Mouse (Mus musculus): ENCODE data around the gene Bicral. TPM values are rescaled to one million over a fixed set of nuclear protein-coding genes. Genes with fewer than 3 reads are reported as not detected.

The Bicral gene
- total and polyA plus RNA-seq, 3 experiments: 7.4 to 15.7 (median 12.3) TPM

DNA sequence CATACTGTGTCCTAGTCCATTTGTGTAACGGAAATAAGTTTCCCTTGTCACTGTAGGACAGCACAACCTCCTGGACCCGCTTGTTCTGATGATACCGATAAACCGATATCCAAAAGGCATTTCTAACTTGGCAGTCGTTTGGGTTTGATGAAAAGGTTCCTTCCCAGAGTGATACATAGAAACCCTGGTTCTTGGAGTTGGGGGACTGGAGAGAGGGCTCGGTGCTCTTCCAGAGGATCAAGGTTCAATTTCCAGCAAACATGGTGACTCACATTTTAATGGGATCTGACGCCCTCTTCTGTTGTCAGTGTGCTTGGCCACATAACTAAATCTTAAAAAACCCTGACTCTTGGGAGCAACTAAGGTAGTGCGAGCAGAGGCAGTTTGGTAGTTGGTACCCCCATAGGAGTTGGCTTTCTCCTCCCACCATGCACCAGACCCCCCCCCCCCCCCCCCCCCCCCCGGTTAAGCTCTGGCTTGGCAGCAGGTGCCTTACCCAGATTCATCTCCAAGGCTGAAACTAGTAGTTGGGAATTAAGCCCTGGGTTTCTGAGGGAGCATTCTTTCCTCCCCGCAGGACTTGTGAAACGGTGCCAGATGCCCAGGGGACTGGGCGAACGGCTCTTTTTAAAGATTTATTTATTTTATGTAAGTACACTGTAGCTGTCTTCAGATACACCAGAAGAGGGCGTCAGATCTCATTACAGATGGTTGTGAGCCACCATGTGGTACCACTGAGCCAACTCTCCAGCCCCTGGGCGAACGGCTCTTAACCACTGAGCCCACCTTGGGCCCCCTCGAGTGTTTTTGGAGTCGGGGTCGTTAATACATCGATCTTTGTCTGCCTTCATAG lies 84.8 kb downstream of the Bicral start:
- intact Hi-C loops (cut with DNase I): no loop called here
- Histone ChIP-seq H3K9ac (ENCODE audit: low read depth, low read length) (peak overlapping the region; percentile 87), H3K4me3 (peak overlapping the region; percentile 91), H3K27me3 (ENCODE audit: control insufficient read depth, insufficient read depth, low read length) (no peaks in the 10 kb centered on the region), H3K4me1 (ENCODE audit: control insufficient read depth, insufficient read depth, low read length) (peaks cover 2% of the 10 kb centered on the region), H3K79me2 (replicated peaks; ENCODE audit: control insufficient read depth, insufficient read depth, low read length) (no peaks in the 10 kb centered on the region), H3K36me3 (ENCODE audit: control insufficient read depth, insufficient read depth, low read length) (no peaks in the 10 kb centered on the region), H3K27ac (peak overlapping the region; percentile 82)
- 12% methylated on average over 19 of the region's 20 CpGs for WGBS
- TF ChIP-seq CTCF (IDR thresholded peaks at IDR 0.05) (no peak; the same call in 1 of the 2 replicates), POLR2A (IDR thresholded peaks at IDR 0.05; ENCODE audit: insufficient read depth, low read depth, low read length) (peak; percentile 60; the same call in 1 of the 2 replicates), EP300 (IDR thresholded peaks at IDR 0.05; ENCODE audit: insufficient read depth, low read depth, low read length) (0 out of 2 replicates have a peak, but pooled peaks have one; percentile 7)
- DNase-seq: no peak

DNA sequence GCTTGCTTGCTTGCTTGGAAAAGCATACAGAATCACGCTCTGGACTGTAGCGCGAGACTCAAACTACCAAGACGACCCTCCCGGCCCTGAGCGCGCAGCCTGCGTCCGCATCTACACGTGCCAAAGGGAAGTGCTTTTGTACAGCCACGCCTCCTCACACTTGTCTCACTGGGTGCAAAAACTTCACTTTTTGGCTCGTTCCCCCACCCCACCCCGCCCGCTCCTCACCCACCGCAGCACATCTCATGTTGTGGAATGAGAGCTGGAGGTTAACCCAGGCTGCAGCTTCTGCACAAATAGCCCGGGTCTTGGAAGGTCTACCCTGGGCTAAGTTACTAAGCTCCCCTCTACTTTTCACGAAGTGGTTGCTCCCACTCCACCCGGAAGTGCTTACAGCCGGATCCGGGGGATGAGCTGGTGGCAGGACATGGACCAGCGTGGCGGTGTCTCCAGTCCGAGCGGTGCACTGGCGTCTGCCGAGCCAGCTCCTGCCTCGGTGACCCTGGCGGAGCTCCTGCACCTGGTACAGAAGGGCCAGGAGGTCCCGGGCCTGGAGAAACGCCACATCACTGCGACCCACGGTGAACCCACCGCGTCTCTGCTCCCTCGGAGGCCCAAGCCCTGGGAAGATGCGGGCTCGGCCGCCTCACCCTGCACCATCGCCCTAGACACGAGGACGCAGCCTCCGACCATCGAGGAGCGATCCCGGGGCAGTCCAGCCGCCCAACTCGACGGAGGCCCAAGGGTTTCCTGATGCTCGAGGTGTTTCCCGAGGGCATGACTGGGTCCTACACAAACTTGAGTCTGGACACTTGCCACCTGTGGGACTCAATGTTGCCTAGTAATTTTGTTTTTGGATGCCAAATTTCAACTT lies 85.6 kb downstream of the Bicral start, which contains the start of gene 2310039H08Rik:
TSS of gene 2310039H08Rik (plus strand) at position 232 of the 874 bp plus-strand sequence.
- Histone ChIP-seq H3K79me2 (replicated peaks; ENCODE audit: control insufficient read depth, insufficient read depth, low read length) (no peaks in the 10 kb centered on the region), H3K27ac (peak within 1 kb of the TSS; percentile 82), H3K36me3 (ENCODE audit: control insufficient read depth, insufficient read depth, low read length) (no peaks in the 10 kb centered on the region), H3K27me3 (ENCODE audit: control insufficient read depth, insufficient read depth, low read length) (no peaks in the 10 kb centered on the region), H3K4me1 (ENCODE audit: control insufficient read depth, insufficient read depth, low read length) (peaks cover 2% of the 10 kb centered on the region), H3K4me3 (peak within 1 kb of the TSS; percentile 91), H3K9ac (ENCODE audit: low read depth, low read length) (peak within 1 kb of the TSS; percentile 87)
- under 1% methylated on average over 50 of the region's 50 CpGs for WGBS
- intact Hi-C loops (cut with DNase I): loop anchor here (1.0 kb wide), 2 partner anchors 10 to 20 kb away; partner anchors contain the start of genes Cnpy3 and Rpl7l1
- TF ChIP-seq CTCF (IDR thresholded peaks at IDR 0.05): no peak
- no peak for TF ChIP-seq EP300 (IDR thresholded peaks at IDR 0.05; ENCODE audit: insufficient read depth, low read depth, low read length)
- peak; percentile 92 for TF ChIP-seq POLR2A (IDR thresholded peaks at IDR 0.05; ENCODE audit: insufficient read depth, low read depth, low read length)
- peak; percentile 87 to 90 for DNase-seq

DNA sequence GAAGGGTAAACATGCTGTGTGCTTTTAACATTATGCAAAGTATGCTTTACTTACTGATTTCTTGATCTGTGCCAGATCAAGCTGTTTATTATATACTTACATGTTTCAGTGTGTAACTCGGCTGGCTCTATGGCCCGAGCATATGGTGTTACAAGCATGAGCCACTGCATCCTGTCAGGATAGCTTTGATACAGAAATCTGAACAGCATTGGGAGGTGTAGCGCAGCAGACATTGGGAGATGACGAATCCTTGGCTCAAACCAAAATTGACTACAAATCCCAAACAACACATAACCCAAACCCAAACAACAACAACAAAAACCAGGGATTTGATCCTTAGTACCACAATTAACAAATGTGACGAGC lies 86.3 kb downstream of the Bicral start:
- no peak for DNase-seq
- intact Hi-C loops (cut with DNase I): loop anchor here (1.0 kb wide), 2 partner anchors 10 to 20 kb away; partner anchors contain the start of genes Cnpy3 and Rpl7l1
- Histone ChIP-seq H3K36me3 (ENCODE audit: control insufficient read depth, insufficient read depth, low read length) (no peaks in the 10 kb centered on the region), H3K79me2 (replicated peaks; ENCODE audit: control insufficient read depth, insufficient read depth, low read length) (no peaks in the 10 kb centered on the region), H3K9ac (ENCODE audit: low read depth, low read length) (peak overlapping the region; percentile 57), H3K4me1 (ENCODE audit: control insufficient read depth, insufficient read depth, low read length) (peaks cover 2% of the 10 kb centered on the region), H3K4me3 (peak overlapping the region; percentile 91), H3K27me3 (ENCODE audit: control insufficient read depth, insufficient read depth, low read length) (no peaks in the 10 kb centered on the region), H3K27ac (peak overlapping the region; percentile 82)
- WGBS: 5% methylated on average over 5 of the region's 5 CpGs
- TF ChIP-seq POLR2A (IDR thresholded peaks at IDR 0.05; ENCODE audit: insufficient read depth, low read depth, low read length): no peak
- TF ChIP-seq EP300 (IDR thresholded peaks at IDR 0.05; ENCODE audit: insufficient read depth, low read depth, low read length): no peak
- no peak for TF ChIP-seq CTCF (IDR thresholded peaks at IDR 0.05)

DNA sequence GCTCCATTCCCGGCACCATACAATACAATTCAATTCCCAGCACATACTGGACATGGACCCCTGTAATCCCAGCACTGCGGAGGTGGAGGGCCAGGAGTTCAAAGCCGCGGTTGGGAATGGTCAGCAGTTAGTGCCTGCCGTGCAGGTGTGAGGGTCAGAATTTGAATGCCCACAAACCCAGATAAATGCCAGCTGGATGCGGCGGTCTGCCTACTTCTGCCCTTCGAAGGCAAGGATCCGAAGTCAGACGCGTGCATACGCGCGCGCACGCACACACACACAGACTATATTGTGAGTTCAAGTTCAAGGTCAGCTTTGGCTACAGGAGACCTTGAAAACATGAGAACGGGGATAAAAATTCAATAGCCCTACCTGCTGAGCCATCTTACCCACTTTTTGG lies 86.7 kb downstream of the Bicral start:
- Histone ChIP-seq H3K4me3 (no peak overlapping the region; the same call in none of the 2 replicates), H3K27me3 (ENCODE audit: control insufficient read depth, insufficient read depth, low read length) (no peaks in the 10 kb centered on the region), H3K79me2 (replicated peaks; ENCODE audit: control insufficient read depth, insufficient read depth, low read length) (no peaks in the 10 kb centered on the region), H3K9ac (ENCODE audit: low read depth, low read length) (no peak overlapping the region), H3K36me3 (ENCODE audit: control insufficient read depth, insufficient read depth, low read length) (no peaks in the 10 kb centered on the region), H3K4me1 (ENCODE audit: control insufficient read depth, insufficient read depth, low read length) (peaks cover 2% of the 10 kb centered on the region), H3K27ac (peak overlapping the region; percentile 82; the same call in 1 of the 2 replicates)
- no peak for DNase-seq
- no peak for TF ChIP-seq POLR2A (IDR thresholded peaks at IDR 0.05; ENCODE audit: insufficient read depth, low read depth, low read length)
- no peak for TF ChIP-seq EP300 (IDR thresholded peaks at IDR 0.05; ENCODE audit: insufficient read depth, low read depth, low read length)
- no peak for TF ChIP-seq CTCF (IDR thresholded peaks at IDR 0.05)
- WGBS: 62% methylated on average over 17 of the region's 17 CpGs
- intact Hi-C loops (cut with DNase I): loop anchor here (1.0 kb wide), 2 partner anchors 11 to 19 kb away; partner anchors contain the start of genes Cnpy3 and Rpl7l1

DNA sequence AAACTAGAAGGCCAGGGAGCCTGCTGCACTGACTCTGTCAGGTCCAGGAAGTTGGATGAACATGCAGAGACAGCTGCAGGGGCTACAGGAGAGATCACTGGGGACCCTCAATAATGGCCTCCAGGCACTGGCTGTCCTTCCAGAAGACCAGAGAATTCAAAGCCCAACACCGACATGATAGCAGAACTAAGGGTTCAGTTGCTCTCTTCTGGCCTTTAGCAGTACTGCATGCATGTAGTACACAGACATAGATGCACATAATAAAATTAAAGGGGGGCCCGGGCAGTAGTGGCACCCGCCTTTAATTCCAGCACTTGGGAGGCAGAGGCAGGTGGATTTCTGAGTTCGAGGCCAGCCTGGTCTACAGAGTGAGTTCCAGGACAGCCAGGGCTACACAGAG lies 87.3 kb downstream of the Bicral start:
- H3K27me3 ChIP-seq (ENCODE audit: control insufficient read depth, insufficient read depth, low read length): no peaks in the 10 kb centered on the region
- H3K36me3 ChIP-seq (ENCODE audit: control insufficient read depth, insufficient read depth, low read length): no peaks in the 10 kb centered on the region
- no peak overlapping the region for H3K27ac ChIP-seq
- H3K9ac ChIP-seq (ENCODE audit: low read depth, low read length): no peak overlapping the region
- peaks cover 2% of the 10 kb centered on the region for H3K4me1 ChIP-seq (ENCODE audit: control insufficient read depth, insufficient read depth, low read length)
- no peak for TF ChIP-seq EP300 (IDR thresholded peaks at IDR 0.05; ENCODE audit: insufficient read depth, low read depth, low read length)
- no peak for TF ChIP-seq POLR2A (IDR thresholded peaks at IDR 0.05; ENCODE audit: insufficient read depth, low read depth, low read length)
- TF ChIP-seq CTCF (IDR thresholded peaks at IDR 0.05): 0 out of 2 replicates have a peak, but pooled peaks have one; percentile 8
- no peak overlapping the region for H3K4me3 ChIP-seq
- H3K79me2 ChIP-seq (replicated peaks; ENCODE audit: control insufficient read depth, insufficient read depth, low read length): no peaks in the 10 kb centered on the region
- intact Hi-C loops (cut with DNase I): no loop called here
- 88% methylated on average over 4 of the region's 4 CpGs for WGBS
- no peak for DNase-seq
